Mouse (Mus musculus) neural tube, embryonic 10.5 days (tissue): ENCODE data around the gene Six5.
"Not testable (repeated sequence)": the region's sequence is repeated elsewhere in the genome, so short reads cannot be mapped to it uniquely, and the experiment has no call there.

Source experiments
- DNase-seq: peaks from one replicate; pipeline ENCODE4 v3.0.0-alpha.2; 2017; ENCODE audit warnings: low spot score; ENCODE audit errors: extremely low spot score

Six5 gene

GRCm38 (mm10) chr7:19094471-19094825 lies at the start of gene Six5:
Six5 (plus strand) TSS chr7:19094594.
- DNase-seq = peak; percentile 74

- no peak for DNase-seq
Observed at GRCm38 (mm10) chr7:19044616-19045015, 49.8 kb upstream of the Six5 start.

DNA sequence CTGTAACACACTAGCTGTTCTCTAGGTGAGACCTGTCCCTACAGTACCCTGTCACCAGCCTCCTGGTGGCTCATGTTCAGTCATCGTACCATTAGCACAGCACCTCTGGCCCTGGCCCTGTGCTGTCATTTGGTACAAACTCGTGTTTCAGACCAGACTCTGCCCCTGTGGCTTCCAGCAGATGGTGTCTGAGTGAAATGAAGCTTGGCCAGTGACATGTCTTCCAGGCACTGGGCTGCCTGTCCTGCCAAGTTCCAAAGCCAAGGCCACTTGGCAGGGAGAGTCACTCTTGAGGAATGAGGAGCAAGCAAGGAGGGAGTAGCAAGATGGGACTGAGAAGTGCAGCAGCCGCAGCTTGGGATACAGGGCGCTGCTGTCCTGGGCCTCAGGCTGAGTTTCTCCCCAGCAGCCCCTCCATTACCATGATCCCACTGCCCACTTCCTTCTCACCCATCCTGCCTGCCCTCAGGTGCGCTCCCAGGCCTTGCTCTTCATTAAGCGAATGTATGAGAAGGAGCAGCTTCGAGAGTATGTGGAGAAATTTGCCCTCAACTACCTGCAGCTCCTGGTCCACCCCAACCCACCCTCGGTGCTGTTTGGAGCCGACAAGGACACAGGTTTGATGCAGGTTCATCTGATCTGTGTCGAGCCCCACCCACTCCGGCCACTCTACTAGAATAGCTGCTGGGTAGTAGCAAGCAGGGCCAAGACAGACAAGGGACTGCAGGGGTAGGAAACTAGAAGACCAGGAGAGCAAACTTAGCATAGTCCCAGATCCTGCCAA lies 47.9 kb upstream of the Six5 start:
- no peak for DNase-seq

DNA sequence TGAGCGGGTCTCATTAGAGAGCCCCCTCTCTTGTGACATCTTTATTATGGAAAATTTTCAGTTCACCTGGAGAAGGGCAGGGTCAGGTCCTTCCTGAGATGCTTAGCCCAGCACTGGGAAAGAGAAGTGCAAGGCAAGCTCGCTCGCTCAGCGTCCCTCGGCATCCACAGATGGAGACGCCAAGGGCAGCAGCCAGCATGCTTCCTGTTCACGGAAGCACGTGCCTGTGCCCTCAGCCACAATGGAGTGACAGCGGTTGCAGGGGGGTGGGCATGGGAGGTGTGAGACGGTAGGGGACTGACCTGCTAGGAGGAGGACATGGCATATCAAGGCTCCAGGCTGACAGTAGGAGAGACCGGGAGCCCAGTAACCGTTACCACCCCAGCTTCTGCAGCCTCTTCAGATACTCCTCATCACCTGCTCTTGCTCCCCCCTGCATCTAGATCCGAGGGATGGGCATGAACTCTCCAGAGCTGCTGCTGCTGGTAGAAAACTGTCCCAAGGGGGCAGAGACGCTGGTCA lies 46.3 kb upstream of the Six5 start:
- no peak for DNase-seq

DNA sequence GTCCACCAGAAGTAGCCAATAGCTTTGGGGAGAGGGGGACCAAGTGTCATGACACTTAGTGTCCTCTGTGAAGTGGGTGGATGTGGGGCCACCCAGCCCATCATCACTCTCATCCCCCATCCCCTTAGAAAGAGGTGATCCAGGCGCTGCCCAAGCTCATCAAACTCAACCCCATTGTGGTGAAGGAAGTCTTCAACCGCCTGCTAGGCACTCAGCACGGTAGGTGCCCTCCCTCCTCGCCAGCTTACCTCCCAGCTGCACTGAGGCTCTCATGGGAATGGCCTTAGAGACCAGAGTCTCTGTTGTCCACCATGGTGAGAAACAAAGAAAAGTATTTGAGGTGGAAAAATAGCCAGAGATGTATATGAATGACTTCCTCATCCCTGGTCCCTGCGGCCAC lies 45.1 kb upstream of the Six5 start:
- DNase-seq = no peak

- DNase-seq = no peak
Observed at GRCm38 (mm10) chr7:19050172-19050571, 44.2 kb upstream of the Six5 start.

GRCm38 (mm10) chr7:19051161-19051560 lies 43.2 kb upstream of the Six5 start:
- no peak for DNase-seq

- no peak for DNase-seq
Observed at GRCm38 (mm10) chr7:19052345-19053135, 41.9 kb upstream of the Six5 start.

- DNase-seq = no peak
Observed at GRCm38 (mm10) chr7:19053136-19053532, 41.3 kb upstream of the Six5 start.

- DNase-seq = peak; percentile 75
Observed at GRCm38 (mm10) chr7:19054047-19054776, 40.2 kb upstream of the Six5 start, which contains the start of gene Rsph6a. Rsph6a (plus strand) TSS chr7:19054690.

GRCm38 (mm10) chr7:19054777-19055076 lies 39.7 kb upstream of the Six5 start:
- no peak for DNase-seq

GRCm38 (mm10) chr7:19055108-19055507 lies 39.3 kb upstream of the Six5 start:
- no peak for DNase-seq

- no peak for DNase-seq
Observed at GRCm38 (mm10) chr7:19057405-19057804, 37.0 kb upstream of the Six5 start.

GRCm38 (mm10) chr7:19065896-19066295 lies 28.5 kb upstream of the Six5 start:
- no peak for DNase-seq

GRCm38 (mm10) chr7:19067063-19067462 lies 27.3 kb upstream of the Six5 start:
- no peak for DNase-seq

- DNase-seq = no peak
Observed at GRCm38 (mm10) chr7:19067935-19068334, 26.5 kb upstream of the Six5 start.

DNA sequence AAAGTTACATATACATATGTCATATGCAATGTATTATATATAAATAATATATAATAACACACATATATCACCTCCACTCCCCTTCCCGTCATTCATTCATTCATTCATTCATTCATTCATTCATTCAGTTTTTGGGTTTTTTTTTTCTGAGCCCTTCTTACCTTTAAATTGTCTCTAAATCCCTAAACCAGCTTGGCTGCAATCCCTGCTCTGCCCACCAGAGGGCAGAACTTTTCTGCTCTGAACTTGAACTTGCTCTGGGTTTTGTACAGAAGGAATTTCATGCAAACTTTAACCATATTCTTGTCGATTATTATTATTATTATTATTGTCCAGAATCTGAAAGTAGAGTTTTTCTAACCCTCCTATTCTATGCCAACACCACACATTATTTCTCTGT lies 25.7 kb upstream of the Six5 start:
- DNase-seq = peak; percentile 82

DNA sequence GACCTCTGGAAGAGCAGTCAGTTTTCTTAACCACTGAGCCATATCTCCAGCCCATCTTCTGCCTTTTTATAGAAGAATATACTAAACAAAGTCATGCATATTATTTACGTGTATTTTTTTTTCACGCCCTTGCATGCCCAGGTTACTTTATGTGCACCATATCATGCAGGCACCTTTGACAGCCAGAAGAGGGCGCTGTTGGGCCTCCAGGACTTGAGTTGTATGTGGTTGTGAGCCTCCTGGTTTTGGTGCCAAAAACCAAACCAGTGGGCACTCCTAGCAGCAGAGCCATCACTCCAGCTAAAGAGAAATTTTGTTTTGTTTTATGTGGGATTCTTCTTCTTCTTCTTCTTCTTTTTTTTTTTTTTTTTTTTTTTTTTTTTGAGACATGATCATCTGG lies 24.9 kb upstream of the Six5 start:
- DNase-seq = no peak

DNA sequence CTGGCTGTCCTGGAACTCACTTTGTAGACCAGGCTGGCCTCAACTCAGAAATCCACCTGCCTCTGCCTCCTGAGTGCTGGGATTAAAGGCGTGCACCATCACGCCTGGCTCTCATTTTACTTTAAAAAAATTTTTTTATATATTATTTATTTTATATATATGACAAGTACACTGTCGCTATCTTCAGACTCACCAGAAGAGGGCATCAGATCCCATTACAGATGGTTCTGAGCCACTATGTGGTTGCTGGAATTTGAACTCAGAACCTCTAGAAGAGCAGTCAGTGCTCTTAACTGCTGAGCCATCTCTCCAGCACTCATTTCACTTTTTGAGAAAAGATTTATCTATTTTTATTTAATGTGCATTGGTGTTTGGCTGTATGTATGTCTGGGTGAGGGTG lies 23.4 kb upstream of the Six5 start:
- DNase-seq = not testable (repeated sequence)

DNA sequence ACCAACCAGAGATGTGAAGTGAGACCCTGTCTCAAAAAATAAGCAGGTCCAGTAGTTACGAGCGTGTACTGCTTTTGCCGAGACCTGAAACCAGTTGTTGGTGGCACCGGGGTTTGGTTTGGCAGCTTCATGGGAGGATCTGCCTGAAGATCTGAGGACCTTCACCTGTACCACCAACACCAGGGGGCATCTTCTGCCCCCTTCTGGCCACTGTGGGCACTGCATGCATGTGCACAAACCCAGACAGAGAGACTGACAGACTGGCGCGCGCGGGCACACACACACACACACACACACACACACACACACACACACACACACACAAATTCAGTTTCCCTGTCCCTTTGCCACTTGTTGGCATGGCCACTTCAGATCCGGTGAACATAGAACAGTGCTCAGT lies 20.9 kb upstream of the Six5 start:
- no peak for DNase-seq

DNA sequence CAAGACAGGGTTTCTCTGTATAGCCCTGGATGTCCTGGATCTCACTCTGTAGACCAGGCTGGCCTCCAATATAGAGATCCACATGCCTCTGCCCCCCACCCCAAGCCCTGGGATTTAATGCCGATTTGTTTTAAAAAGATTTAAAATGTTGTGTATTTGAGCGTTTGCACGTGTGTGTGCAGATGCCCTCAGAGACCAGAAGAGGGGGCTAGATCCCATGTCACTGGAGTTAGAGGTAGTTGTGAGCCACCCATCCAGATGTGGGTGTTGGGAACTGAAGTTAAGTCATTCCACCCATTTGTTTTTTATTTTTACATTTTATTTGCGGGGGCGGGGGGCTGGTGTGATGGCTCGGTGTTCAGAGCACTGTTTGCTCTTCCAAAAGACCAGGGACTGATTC lies 19.9 kb upstream of the Six5 start:
- DNase-seq = no peak

DNA sequence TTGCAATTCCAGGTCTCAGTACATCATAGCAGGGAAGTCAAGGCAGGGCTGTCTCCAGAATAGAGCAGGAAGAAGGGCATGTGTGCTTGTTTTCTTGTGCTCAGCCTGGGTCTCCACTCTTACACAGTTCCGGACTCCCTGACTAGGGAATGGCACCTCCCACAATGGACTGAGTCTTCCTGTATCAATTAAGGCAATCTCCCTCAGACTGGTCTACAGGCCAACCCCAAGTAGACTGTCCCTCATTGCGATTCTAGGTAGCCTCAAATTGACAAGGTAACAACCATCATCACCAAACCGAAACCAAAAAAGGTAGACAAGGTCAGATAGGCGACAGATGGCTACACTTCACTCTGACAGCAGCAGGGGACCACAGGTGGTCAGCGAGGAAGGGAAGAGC lies 19.2 kb upstream of the Six5 start:
- no peak for DNase-seq
